Mouse (Mus musculus): Measurements from ENCODE around the gene Tmem168. TPM values are rescaled to one million over a fixed set of nuclear protein-coding genes. Genes with fewer than 3 reads are reported as not detected.

Tmem168 gene
- polyA plus RNA-seq (2015; fragmentation: Nextera tagmentation; extraction: Ambion mirVana) = 18.7 and 19.6 TPM in 2 replicates

DNA sequence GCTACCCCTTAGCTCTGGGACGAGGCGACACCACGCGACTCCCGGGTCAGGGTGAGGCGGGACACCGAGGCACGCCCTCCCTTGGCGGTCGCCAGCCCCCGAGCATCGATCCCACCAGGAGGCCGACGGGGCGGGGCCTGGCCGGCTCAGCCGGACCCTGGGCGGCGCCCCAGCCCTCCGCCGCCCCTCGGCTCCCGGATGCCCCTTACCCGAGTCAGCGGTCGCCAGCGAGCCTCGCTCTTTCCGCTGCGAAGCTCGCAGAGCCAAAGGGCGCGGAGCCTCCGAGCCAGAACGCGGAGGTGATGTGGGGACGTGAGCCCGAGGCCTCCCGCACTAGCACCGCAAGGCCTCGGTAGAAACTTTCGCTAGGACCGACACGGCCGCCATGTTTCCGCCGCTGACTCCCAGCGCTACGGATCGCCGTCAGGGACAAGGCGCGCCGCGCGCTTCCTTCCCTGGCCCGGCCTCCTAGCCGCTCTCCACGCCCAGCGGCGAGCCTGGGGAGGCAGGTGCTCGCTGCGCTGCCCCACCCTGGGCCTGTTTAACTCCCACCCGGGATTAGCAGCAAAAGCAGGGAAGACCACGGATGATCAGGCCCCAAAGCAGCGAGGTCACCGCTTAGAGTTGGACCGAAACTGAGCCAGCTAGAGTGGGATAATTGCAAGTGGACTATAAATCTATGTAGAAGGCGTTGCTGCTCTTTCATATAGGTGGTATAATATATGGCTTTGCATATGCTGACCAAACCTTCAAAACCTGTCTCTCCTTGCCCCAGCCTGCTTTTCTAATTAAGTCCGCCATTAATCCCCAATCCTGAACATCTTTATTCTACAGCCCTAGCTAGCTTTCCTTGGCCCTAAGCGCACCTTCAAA, at the start of gene Tmem168:
Gene Tmem168, minus strand, starts transcription at position 480 of the 873 bp plus-strand sequence.
- Histone ChIP-seq H3K36me3 (replicated peaks) (0 out of 2 replicates have a peak, but pooled peaks cover 1% of the 10 kb centered on the region), H3K4me1 (peaks cover 20% of the 10 kb centered on the region), H3K27ac (peak within 1 kb of the TSS; percentile 94), H3K4me2 (peak within 1 kb of the TSS; percentile 57), H3K9me3 (no peaks in the 10 kb centered on the region), H3K4me3 (peak within 1 kb of the TSS; percentile 82), H3K9ac (peak within 1 kb of the TSS; percentile 79), H3K27me3 (replicated peaks) (no peaks in the 10 kb centered on the region)
- WGBS = 2% methylated on average over 68 of the region's 71 CpGs
- peak; percentile 97 for ATAC-seq (replicated peaks)

DNA sequence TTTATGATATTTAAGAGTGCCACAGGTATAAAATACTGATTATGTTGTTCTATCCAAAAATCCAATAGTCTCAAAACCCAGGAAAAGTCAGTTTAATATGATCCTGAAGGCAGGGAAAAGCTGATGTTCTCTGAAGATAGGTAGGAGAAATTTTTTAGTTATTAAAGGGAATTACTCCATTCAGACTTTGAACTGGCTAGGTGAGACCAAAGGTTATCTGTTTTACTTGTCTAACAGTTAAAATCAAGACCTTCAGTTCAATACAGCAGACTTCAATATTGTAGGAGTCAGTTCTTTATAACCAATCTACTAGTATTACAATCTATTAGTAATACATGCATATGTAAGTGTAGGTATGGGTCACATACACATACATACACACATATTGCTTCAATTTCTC, 46.2 kb upstream of the Tmem168 start:
- H3K9ac ChIP-seq = no peak overlapping the region
- H3K4me3 ChIP-seq = no peak overlapping the region
- no peaks in the 10 kb centered on the region for H3K4me1 ChIP-seq
- H3K27me3 ChIP-seq (replicated peaks) = no peaks in the 10 kb centered on the region
- no peaks in the 10 kb centered on the region for H3K9me3 ChIP-seq
- peaks cover 4% of the 10 kb centered on the region; the same call in 1 of the 2 replicates for H3K36me3 ChIP-seq (replicated peaks)
- no peak overlapping the region for H3K4me2 ChIP-seq
- H3K27ac ChIP-seq = no peak overlapping the region
- no peak for ATAC-seq (replicated peaks)

DNA sequence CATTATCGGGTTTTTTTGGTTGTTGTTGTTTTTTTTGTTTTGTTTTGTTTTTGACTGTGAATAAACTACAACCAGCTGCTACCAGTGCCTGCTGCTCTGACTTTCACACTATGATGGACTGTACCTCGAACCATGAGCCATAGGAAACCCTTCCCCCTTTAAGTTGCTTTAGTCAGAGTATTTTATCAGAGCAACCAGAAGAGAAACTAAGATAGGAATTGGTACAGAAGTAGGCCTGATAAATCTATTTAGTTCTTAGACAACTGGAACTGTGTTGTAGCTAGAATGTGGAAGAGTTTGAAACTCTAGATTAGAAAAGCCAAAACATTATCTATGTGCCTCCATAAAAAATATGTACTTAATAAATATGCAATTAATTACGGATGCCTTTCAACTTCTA, 44.4 kb upstream of the Tmem168 start:
- Histone ChIP-seq H3K9me3 (no peaks in the 10 kb centered on the region), H3K27ac (no peak overlapping the region), H3K36me3 (replicated peaks) (peaks cover 7% of the 10 kb centered on the region; the same call in 1 of the 2 replicates), H3K4me3 (no peak overlapping the region), H3K27me3 (replicated peaks) (no peaks in the 10 kb centered on the region), H3K4me2 (no peak overlapping the region), H3K4me1 (no peaks in the 10 kb centered on the region), H3K9ac (no peak overlapping the region)
- ATAC-seq (replicated peaks) = no peak
- WGBS = 97% methylated on average over 3 of the region's 3 CpGs

DNA sequence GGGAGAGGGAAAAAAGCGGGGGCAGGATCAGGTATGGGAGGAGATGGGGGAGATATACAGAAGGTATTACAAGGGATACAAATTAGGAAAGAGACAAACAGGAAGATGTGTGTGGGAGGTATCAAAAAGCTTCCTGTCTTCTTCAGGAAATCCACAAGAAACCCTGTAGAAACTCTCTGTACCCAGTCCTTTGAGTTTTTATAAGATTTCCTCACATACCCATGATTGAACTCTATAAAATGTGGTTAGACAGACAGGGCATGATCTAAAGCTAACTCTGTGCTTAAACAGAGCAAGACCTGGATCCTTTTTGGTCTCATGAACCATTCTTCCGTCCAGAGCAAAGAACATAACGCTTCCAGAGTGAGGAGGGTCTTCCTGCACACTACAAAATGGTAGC, 43.0 kb upstream of the Tmem168 start:
- Histone ChIP-seq H3K4me1 (no peaks in the 10 kb centered on the region), H3K9me3 (no peaks in the 10 kb centered on the region), H3K27ac (no peak overlapping the region), H3K27me3 (replicated peaks) (no peaks in the 10 kb centered on the region), H3K4me3 (no peak overlapping the region), H3K9ac (no peak overlapping the region), H3K4me2 (no peak overlapping the region), H3K36me3 (replicated peaks) (peaks cover 7% of the 10 kb centered on the region; the same call in 1 of the 2 replicates)
- 95% methylated on average over 3 of the region's 3 CpGs for WGBS
- ATAC-seq (replicated peaks) = no peak

DNA sequence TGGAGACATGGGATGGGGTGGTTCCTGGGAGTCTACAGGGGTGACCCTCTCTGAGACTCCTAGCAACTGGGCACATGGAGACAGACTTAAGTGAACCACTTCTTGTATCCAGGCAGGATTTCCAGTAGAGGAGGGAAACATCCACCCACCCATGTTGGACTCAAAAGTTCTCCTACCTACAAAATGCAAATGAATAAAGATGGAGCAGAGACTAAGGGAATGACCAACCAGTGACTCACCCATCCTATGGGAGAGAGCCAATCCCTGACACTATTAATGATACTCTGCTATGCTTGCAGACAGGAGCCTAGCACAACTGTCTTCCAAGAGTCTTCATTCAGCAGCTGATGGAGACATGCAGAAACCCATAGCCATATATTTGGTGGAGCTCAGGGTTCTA, 40.4 kb upstream of the Tmem168 start:
- no peak overlapping the region for H3K9ac ChIP-seq
- H3K4me1 ChIP-seq = no peaks in the 10 kb centered on the region
- peaks cover 7% of the 10 kb centered on the region; the same call in 1 of the 2 replicates for H3K36me3 ChIP-seq (replicated peaks)
- H3K4me2 ChIP-seq = no peak overlapping the region
- H3K9me3 ChIP-seq = no peaks in the 10 kb centered on the region; the same call in 1 of the 2 replicates
- H3K27me3 ChIP-seq (replicated peaks) = no peaks in the 10 kb centered on the region
- ATAC-seq (replicated peaks) = no peak
- H3K4me3 ChIP-seq = no peak overlapping the region
- H3K27ac ChIP-seq = no peak overlapping the region

DNA sequence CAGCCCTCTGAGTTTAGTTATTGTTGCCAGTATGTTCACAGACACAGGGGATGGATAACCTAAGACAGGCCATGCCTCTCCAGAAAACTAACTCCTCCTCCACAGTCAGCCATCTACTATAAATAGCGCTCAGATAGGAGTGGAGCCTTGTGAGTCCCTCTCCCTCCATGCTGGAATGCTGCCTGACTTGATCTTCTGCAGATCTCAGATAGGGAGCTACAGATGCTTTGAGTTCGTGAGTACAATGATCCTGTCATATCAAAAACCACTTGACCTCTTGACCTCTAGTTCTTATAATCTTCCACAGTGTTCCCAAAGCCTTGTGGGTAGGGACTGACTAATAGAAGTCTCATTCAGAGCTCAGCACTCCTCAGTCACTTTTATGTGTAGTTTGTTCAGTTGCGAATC, 28.7 kb upstream of the Tmem168 start:
- no peak overlapping the region for H3K9ac ChIP-seq
- no peaks in the 10 kb centered on the region for H3K36me3 ChIP-seq (replicated peaks)
- no peak overlapping the region for H3K4me2 ChIP-seq
- H3K27ac ChIP-seq = no peak overlapping the region
- no peak for ATAC-seq (replicated peaks)
- no peaks in the 10 kb centered on the region for H3K4me1 ChIP-seq
- WGBS = 87% methylated on average over 3 of the region's 3 CpGs
- no peaks in the 10 kb centered on the region for H3K27me3 ChIP-seq (replicated peaks)
- H3K4me3 ChIP-seq = no peak overlapping the region
- no peaks in the 10 kb centered on the region for H3K9me3 ChIP-seq

DNA sequence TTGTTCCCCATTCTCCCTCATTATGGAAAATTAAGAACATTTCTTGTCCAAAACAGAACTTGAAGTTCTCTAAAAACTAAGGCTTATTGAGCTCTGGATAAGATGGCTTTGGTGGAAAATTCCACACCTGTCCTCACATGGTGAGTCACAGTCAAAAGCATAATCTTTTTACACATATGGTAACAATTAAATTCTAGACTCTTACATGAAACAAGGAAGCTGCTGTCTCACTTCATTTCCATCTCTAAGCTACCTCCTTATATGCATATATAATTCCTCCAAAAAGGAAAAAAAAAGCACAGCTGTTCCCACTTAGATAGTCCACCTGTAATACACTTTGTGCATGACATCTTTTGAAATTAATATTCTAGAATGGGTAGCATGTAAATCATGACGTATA, 24.7 kb upstream of the Tmem168 start:
- ATAC-seq (replicated peaks) = no peak
- Histone ChIP-seq H3K36me3 (replicated peaks) (no peaks in the 10 kb centered on the region), H3K4me1 (no peaks in the 10 kb centered on the region), H3K4me3 (no peak overlapping the region), H3K27ac (no peak overlapping the region), H3K27me3 (replicated peaks) (no peaks in the 10 kb centered on the region), H3K9ac (no peak overlapping the region), H3K4me2 (no peak overlapping the region), H3K9me3 (no peaks in the 10 kb centered on the region)
- 82% methylated on average over 1 of the region's 1 CpGs for WGBS

DNA sequence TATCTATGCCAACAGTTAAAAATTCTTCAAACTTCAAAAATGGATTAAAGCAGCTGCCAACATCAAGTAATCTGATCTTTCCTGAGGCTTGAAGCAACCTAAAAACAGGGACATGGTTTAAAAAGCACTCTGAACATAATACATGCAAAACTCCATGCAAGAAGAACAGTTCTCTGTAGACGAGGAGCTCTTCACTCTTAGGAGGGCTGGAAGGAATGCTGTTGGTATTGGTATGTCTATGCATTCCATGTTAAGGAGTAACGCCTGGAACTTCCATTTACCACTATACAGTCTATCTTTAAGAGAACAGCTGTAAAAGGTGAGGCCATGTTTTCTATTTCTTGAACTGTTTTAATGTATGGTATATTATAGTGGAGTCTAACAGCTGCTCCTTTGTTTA, 22.7 kb upstream of the Tmem168 start:
- no peaks in the 10 kb centered on the region for H3K4me1 ChIP-seq
- no peak overlapping the region for H3K9ac ChIP-seq
- H3K27me3 ChIP-seq (replicated peaks) = no peaks in the 10 kb centered on the region
- no peaks in the 10 kb centered on the region for H3K36me3 ChIP-seq (replicated peaks)
- no peak overlapping the region for H3K27ac ChIP-seq
- no peak overlapping the region for H3K4me2 ChIP-seq
- 81% methylated on average over 2 of the region's 2 CpGs for WGBS
- H3K4me3 ChIP-seq = no peak overlapping the region
- no peaks in the 10 kb centered on the region for H3K9me3 ChIP-seq
- no peak for ATAC-seq (replicated peaks)

DNA sequence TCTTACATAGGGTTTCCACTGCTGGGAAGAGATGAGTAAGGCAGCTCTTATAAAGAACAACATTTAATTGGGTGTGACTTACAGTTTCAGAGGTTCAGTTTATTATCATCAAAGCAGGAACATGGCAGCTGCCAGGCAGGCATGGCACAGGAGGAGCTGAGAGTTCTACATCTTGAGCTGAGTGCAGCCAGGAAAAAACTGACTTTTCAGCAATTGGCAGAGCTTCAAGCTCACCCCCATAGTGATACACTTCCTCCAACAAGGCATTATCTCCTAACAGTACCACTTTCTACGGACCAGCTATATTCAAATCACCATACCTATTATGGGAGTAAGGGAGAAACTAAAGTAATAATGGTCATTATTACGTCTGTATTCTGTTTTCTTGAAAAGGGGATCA, 11.7 kb upstream of the Tmem168 start:
- Histone ChIP-seq H3K27me3 (replicated peaks) (no peaks in the 10 kb centered on the region), H3K4me3 (no peak overlapping the region), H3K9ac (no peak overlapping the region), H3K4me1 (no peaks in the 10 kb centered on the region), H3K27ac (no peak overlapping the region), H3K36me3 (replicated peaks) (no peaks in the 10 kb centered on the region), H3K4me2 (no peak overlapping the region), H3K9me3 (no peaks in the 10 kb centered on the region)
- no peak for ATAC-seq (replicated peaks)
- 84% methylated on average over 2 of the region's 2 CpGs for WGBS

DNA sequence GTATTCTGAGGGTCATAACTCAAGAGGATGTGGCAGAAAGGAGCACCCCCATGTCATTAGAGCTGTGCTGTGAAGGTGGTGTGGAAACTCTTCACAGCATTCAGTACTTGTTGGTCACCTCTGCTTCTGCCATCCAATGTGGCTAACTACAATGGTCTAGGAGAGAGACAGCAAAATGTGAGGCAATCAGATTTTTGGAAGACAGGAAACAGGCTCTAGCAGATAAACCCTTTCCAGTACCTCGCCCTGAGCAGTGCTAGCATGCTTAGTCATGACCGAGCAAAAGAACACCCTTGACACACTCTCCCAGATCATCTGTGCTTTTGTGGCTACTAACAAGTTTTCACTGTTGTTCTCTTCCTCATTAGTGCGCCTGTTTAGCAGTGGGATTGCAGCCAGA, 9.2 kb upstream of the Tmem168 start:
- no peak overlapping the region for H3K27ac ChIP-seq
- ATAC-seq (replicated peaks) = no peak
- H3K4me3 ChIP-seq = no peak overlapping the region
- H3K9me3 ChIP-seq = no peaks in the 10 kb centered on the region
- H3K36me3 ChIP-seq (replicated peaks) = no peaks in the 10 kb centered on the region
- no peaks in the 10 kb centered on the region for H3K4me1 ChIP-seq
- H3K4me2 ChIP-seq = no peak overlapping the region
- WGBS = 92% methylated on average over 3 of the region's 3 CpGs
- H3K27me3 ChIP-seq (replicated peaks) = no peaks in the 10 kb centered on the region
- H3K9ac ChIP-seq = no peak overlapping the region

DNA sequence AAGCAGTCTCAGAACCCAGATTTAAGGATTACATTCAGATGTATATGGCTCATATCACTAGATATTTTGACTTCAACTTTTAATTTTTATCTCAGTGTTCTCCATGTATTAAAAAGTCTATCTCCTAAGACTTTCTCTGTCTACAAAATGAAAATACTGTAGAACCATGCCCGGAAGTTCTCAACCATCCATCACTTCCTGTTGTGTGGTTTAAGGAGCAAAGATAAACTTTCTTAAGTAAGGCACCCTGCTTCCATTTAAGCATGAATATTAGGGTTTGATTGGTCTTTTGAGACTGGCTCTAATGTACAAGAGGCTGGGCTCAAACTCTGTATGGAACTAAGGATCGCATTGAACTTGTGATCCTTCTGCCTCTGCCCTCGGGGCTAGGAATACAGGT, 6.7 kb upstream of the Tmem168 start:
- H3K27me3 ChIP-seq (replicated peaks) = no peaks in the 10 kb centered on the region
- H3K9me3 ChIP-seq = no peaks in the 10 kb centered on the region
- H3K27ac ChIP-seq = no peak overlapping the region
- no peak overlapping the region for H3K4me2 ChIP-seq
- ATAC-seq (replicated peaks) = no peak
- H3K9ac ChIP-seq = no peak overlapping the region
- H3K4me1 ChIP-seq = no peaks in the 10 kb centered on the region
- 92% methylated on average over 3 of the region's 3 CpGs for WGBS
- no peak overlapping the region for H3K4me3 ChIP-seq
- H3K36me3 ChIP-seq (replicated peaks) = no peaks in the 10 kb centered on the region

DNA sequence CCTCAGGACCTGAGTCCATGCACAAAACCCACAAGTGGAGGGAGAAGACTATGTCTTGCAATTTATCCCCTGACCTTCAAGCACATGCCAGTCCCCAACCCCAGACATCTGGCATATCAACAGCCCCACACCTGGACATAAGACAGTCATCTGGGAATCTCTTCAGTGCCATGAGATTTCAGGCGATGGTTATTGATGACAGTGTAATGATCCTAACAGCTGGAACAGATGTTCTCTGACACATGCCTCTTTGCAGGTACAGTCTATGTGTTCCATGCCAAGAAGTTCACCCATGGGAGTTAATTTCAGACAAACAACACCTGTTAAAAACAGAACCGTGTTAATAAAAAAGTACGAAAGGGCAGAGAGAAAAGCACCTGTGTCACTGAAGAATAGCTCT, 5.8 kb upstream of the Tmem168 start:
- Histone ChIP-seq H3K4me3 (no peak overlapping the region), H3K4me1 (0 out of 2 replicates have a peak, but pooled peaks cover 1% of the 10 kb centered on the region), H3K36me3 (replicated peaks) (no peaks in the 10 kb centered on the region), H3K27ac (no peak overlapping the region), H3K9me3 (no peaks in the 10 kb centered on the region), H3K27me3 (replicated peaks) (no peaks in the 10 kb centered on the region), H3K9ac (no peak overlapping the region), H3K4me2 (no peak overlapping the region)
- 88% methylated on average over 3 of the region's 3 CpGs for WGBS
- no peak for ATAC-seq (replicated peaks)

DNA sequence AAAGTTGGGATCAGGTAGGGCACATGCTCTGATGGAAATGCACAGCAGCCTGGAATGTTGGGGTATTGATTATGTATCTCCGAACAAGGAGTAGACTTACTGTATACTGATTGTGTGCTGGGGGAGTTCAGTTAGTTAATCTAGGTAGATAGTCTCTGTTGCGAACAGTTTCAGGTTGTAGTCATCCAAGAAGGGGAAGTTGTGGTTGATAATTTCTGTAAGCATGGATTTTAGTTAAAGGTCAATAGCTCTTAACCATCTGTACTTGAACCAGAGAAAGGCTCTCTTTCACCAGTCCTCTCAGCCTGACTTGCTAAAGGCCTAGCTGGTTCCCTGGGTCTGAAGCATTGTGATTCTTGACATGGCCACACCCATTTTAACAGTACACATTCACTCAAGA, 3.0 kb upstream of the Tmem168 start:
- H3K27me3 ChIP-seq (replicated peaks) = no peaks in the 10 kb centered on the region
- no peak overlapping the region for H3K27ac ChIP-seq
- H3K9ac ChIP-seq = no peak overlapping the region
- H3K9me3 ChIP-seq = no peaks in the 10 kb centered on the region
- no peak overlapping the region for H3K4me3 ChIP-seq
- H3K4me2 ChIP-seq = no peak overlapping the region
- H3K36me3 ChIP-seq (replicated peaks) = no peaks in the 10 kb centered on the region
- WGBS = 89% methylated on average over 2 of the region's 2 CpGs
- H3K4me1 ChIP-seq = peaks cover 17% of the 10 kb centered on the region
- ATAC-seq (replicated peaks) = no peak
